Mouse (Mus musculus) E14TG2a.4 (cell line): ENCODE results near the gene Larp4.

ENCODE experiments used
- CTCF ChIP-seq: conservative IDR thresholded peaks from 2 replicates; pipeline ENCODE4 v1.5.1; 2014; ENCODE audit warnings: low read length
- NANOG ChIP-seq: IDR thresholded peaks from 2 replicates; pipeline ENCODE4 v1.6.1; 2014; ENCODE audit warnings: borderline replicate concordance, low read length, mixed read lengths

DNA sequence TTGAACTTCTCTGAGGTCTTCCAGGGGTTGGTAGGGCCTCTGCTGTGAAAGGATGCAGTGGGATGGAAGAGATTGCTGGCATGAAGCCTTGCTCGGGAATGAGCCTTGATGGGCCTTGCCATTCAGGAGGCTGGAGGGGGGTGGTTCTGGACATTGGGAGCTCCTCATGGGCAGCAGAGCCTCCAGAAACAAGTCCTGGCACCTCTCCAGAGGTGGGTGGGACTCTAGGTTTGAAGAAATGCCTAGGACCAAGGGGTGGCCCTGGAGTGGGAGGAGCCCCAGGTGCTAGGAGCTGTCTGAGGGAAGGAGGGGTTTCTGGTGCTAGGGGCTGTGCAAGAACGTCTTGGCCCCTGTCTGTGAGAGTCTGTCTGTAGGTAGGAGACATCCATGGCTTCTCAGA is 29.4 kb upstream of the Larp4 start:
- TF ChIP-seq CTCF: no peak
- TF ChIP-seq NANOG: no peak
